Mouse (Mus musculus) G1E-ER4 (cell line): Measurements from ENCODE around the gene Gm13697. TPM values are rescaled to one million over a fixed set of nuclear protein-coding genes. Genes with fewer than 3 reads are reported as not detected.
"Not testable (repeated sequence)": the region's sequence is repeated elsewhere in the genome, so short reads cannot be mapped to it uniquely, and the experiment has no call there.

Experiments used
- GATA1 ChIP-seq: IDR thresholded peaks from one replicate; pipeline ENCODE4 v1.8.0; 2012; ENCODE audit warnings: low read length, inconsistent platforms
- polyA plus RNA-seq: library from polyadenylated mRNA; stranded (reverse); fragments of >175 nt; gene quantifications from 2 replicates; pipeline ENCODE4 v1.2.3, GENCODE M21; 2012

The Gm13697 gene
- not detected in 2 replicates for polyA plus RNA-seq

DNA sequence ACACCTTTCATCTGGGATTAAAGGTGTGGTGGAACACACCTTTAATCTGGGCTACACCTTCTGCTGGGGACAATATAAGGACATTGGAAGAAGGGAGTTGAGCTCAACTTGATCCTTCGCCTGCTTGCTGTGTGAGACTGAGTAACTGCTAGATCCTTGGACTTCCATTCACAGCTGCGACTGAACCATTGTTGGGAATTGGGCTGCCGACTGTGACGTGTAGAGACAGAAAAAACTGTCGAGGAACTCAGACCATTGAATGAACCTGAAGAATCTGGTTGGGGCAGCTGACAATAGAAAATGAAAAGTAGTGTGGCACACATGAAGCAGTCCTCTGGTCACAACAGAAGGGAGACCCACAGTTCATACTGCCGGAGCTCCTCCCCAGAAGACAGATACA is at the start of gene Gm13697:
Gene Gm13697 (plus strand): TSS at position 301 of the 400 bp plus-strand sequence.
- not testable (repeated sequence) for TF ChIP-seq GATA1

DNA sequence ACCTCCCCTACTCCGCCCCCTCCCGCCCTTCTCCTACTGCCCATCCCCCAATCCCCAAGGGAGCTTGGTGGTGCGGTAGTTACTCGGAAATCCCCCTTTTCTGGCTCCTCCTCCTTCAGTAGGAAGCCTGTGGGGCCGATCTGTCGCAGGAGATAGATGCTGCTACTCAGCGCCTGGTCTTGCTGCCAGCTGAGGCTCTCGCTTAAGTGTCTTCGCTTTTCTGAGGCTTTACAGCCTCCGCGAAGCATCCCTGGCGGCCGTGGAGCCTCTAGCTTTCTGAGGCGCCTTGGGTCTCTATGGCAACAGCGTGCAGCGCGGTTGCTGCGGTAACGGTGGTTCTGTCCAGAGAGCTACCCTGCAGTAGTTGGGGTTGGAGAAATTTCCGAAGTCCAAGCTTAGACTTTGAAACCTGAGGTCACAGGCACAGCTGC is 43.6 kb upstream of the Gm13697 start, which contains the start of gene Zswim2:
Gene Zswim2 (minus strand): TSS at position 298 of the 431 bp plus-strand sequence.
- no peak for TF ChIP-seq GATA1

DNA sequence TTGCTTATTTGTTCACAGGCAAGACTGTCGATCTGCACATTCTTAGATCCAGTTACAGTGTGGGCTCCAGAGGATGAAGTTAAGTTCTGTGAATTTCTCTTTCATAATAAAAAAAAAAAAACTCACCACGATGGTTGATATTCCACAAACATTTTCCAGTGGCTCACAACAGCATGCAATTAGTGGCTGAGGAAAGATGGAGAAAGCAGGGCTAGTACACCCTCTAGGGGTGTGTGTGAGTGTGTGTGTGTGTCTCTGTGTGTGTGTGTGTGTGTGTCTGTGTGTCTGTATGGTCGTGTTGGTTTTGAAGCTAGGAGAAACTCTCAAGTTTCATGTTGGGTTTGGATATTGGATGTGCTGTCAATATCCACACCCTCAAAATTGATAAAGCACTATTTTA is 43.2 kb upstream of the Gm13697 start:
- TF ChIP-seq GATA1: no peak

DNA sequence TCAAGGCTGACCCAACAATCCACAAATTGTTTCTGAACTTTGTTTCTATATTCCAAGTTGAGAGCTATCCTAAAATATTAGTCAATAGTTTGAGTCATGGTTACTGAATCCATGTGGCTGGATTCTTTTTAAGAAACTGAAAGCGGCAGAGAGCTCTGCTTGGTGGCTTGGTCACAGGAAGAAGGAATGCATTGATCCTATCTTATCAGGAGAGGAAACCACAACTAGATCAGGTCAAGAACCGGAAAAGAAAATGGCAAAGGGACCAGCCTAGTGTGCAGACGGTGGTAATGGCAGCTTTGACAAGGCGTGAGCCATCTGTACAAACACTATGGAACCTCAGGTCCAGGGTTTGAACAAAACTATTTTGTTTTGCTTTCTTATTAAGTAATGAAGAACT is 42.8 kb upstream of the Gm13697 start:
- no peak for TF ChIP-seq GATA1

DNA sequence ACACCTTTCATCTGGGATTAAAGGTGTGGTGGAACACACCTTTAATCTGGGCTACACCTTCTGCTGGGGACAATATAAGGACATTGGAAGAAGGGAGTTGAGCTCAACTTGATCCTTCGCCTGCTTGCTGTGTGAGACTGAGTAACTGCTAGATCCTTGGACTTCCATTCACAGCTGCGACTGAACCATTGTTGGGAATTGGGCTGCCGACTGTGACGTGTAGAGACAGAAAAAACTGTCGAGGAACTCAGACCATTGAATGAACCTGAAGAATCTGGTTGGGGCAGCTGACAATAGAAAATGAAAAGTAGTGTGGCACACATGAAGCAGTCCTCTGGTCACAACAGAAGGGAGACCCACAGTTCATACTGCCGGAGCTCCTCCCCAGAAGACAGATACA is 29.1 kb upstream of the Gm13697 start, which contains the start of gene Gm13698:
Gene Gm13698 (plus strand): TSS at position 301 of the 400 bp plus-strand sequence.
- TF ChIP-seq GATA1: not testable (repeated sequence)

- not testable (repeated sequence) for TF ChIP-seq GATA1
These were observed 23.3 kb upstream of the Gm13697 start, which contains the start of gene Gm13693 for GRCm38 (mm10) chr2:83961203-83961602. Gene Gm13693, plus strand, starts transcription at chr2:83961503.

DNA sequence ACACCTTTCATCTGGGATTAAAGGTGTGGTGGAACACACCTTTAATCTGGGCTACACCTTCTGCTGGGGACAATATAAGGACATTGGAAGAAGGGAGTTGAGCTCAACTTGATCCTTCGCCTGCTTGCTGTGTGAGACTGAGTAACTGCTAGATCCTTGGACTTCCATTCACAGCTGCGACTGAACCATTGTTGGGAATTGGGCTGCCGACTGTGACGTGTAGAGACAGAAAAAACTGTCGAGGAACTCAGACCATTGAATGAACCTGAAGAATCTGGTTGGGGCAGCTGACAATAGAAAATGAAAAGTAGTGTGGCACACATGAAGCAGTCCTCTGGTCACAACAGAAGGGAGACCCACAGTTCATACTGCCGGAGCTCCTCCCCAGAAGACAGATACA is 17.5 kb upstream of the Gm13697 start, which contains the start of gene Gm13695:
Gene Gm13695 (plus strand): TSS at position 301 of the 400 bp plus-strand sequence.
- TF ChIP-seq GATA1: not testable (repeated sequence)

GRCm38 (mm10) chr2:83972823-83973222 is 11.7 kb upstream of the Gm13697 start, which contains the start of gene Gm13696:
Gene Gm13696, plus strand, starts transcription at chr2:83973123.
- TF ChIP-seq GATA1: not testable (repeated sequence)

DNA sequence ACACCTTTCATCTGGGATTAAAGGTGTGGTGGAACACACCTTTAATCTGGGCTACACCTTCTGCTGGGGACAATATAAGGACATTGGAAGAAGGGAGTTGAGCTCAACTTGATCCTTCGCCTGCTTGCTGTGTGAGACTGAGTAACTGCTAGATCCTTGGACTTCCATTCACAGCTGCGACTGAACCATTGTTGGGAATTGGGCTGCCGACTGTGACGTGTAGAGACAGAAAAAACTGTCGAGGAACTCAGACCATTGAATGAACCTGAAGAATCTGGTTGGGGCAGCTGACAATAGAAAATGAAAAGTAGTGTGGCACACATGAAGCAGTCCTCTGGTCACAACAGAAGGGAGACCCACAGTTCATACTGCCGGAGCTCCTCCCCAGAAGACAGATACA is 5.9 kb upstream of the Gm13697 start, which contains the start of gene Gm13694:
Gene Gm13694 (plus strand): TSS at position 301 of the 400 bp plus-strand sequence.
- not testable (repeated sequence) for TF ChIP-seq GATA1

GRCm38 (mm10) chr2:83990253-83990652 is 5.7 kb downstream of the Gm13697 start, which contains the start of gene Gm13691:
Gene Gm13691, plus strand, starts transcription at chr2:83990553.
- not testable (repeated sequence) for TF ChIP-seq GATA1

GRCm38 (mm10) chr2:84008913-84009312 is 24.4 kb downstream of the Gm13697 start:
- TF ChIP-seq GATA1: no peak

DNA sequence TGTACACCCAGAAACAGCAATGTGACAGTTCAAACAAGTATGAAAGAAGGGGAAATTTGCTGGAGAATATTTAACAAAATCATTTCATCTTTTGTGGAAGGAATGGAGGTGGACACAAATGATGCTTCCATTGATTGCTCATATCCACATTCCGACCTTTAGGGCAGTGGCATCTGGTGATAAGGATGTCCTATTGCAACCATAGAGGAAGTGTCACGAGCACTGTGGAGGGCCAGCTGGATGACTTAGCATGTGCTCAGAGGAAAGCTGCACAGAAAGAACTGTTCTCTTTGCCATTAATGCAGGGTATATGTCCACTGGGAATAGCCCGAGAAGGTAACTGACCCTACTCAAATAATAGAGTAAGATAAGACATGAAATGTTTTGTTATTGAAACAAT is 25.3 kb downstream of the Gm13697 start:
- peak; percentile 26 for TF ChIP-seq GATA1

- no peak for TF ChIP-seq GATA1
These were observed 30.0 kb downstream of the Gm13697 start for GRCm38 (mm10) chr2:84014572-84014971.

GRCm38 (mm10) chr2:84018330-84018729 is 33.8 kb downstream of the Gm13697 start:
- TF ChIP-seq GATA1: no peak

- peak; percentile 76 for TF ChIP-seq GATA1
These were observed 35.2 kb downstream of the Gm13697 start for GRCm38 (mm10) chr2:84019519-84020305.

DNA sequence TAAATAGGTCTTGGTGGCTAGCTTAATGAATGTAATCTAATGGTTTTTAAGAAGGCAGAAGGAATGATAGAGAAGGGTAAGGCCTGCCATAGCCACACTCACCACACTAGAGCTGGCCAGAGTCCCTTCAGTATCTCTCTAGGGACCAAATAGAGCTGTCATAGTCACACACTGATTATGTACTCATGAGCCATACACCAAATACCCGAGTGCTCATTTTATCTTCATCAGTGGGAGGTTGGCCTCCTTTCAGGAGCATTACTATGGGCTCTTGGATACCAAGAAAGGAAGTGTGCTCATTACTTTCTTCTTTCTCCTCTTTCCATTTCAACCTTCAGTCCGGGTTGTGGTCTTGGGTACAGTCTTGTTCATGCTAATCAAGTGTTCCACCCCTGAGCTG is 37.4 kb downstream of the Gm13697 start:
- no peak for TF ChIP-seq GATA1

DNA sequence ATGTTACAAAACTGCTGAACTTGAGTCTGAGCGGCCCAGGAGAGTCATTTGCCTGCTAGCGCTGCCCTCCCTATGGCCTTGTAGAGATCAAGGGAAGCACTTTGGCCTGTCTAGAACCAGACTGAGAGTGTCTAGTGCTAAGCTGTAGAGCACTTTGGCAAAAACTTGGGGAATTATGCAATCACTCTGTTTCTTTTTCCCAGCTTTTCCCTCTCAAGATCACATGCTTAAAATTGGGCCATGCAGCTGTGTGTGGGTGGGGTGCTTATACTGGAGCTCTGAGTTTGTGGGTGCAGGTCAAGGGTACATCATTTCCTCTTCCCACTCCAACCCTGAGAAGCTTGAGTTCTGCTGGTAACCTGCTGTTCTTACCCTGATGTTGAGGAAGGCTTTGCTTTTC is 38.4 kb downstream of the Gm13697 start:
- no peak for TF ChIP-seq GATA1

DNA sequence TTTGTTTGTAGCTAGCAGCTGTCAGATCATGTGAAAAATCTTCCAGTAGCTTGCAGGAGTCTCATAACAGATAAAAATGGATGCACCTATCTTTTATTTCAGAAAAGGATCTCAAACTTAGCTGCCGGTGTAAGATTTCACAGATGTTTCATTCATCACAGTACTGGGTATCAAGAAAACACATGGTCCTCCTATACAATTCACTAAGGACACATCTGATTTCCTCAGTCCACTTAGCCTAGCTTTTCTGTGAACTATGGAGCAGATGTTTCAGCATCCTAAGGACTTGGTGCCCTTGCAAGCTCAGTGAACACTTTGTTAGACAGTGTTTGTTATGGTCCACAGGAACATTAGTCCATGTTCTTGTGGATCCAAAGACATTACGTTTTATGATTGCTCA is 38.8 kb downstream of the Gm13697 start:
- TF ChIP-seq GATA1: no peak
